Mouse (Mus musculus): ENCODE results near the gene Dnm3. TPM values are rescaled to one million over a fixed set of nuclear protein-coding genes. Genes with fewer than 3 reads are reported as not detected.
A peak's percentile ranks its signal among the peaks of the same experiment; 100 is the strongest.

Gene Dnm3
- polyA plus RNA-seq, 1 experiment from 2014 or later: 30.4 TPM

GRCm38 (mm10) chr1:162158486-162158885 is 319.3 kb downstream of the Dnm3 start:
- H3K27me3 ChIP-seq: no peaks in the 10 kb centered on the region
- no peaks in the 10 kb centered on the region for H3K36me3 ChIP-seq
- H3K9me3 ChIP-seq: no peaks in the 10 kb centered on the region
- H3K4me3 ChIP-seq: no peak overlapping the region
- no peak overlapping the region for H3K4me2 ChIP-seq (replicated peaks)
- ATAC-seq (replicated peaks): no peak
- no peaks in the 10 kb centered on the region for H3K4me1 ChIP-seq
- H3K27ac ChIP-seq (replicated peaks): no peak overlapping the region
- H3K9ac ChIP-seq (replicated peaks): no peak overlapping the region
- 73% methylated on average over 2 of the region's 2 CpGs for WGBS

GRCm38 (mm10) chr1:162157659-162158058 is 320.2 kb downstream of the Dnm3 start:
- no peak for ATAC-seq (replicated peaks)
- 94% methylated on average over 5 of the region's 5 CpGs for WGBS
- Histone ChIP-seq H3K4me1 (no peaks in the 10 kb centered on the region), H3K4me3 (no peak overlapping the region), H3K27me3 (no peaks in the 10 kb centered on the region), H3K36me3 (no peaks in the 10 kb centered on the region), H3K27ac (replicated peaks) (no peak overlapping the region), H3K9me3 (no peaks in the 10 kb centered on the region), H3K9ac (replicated peaks) (no peak overlapping the region), H3K4me2 (replicated peaks) (no peak overlapping the region)

GRCm38 (mm10) chr1:162156873-162157272 is 321.0 kb downstream of the Dnm3 start:
- Histone ChIP-seq H3K4me2 (replicated peaks) (no peak overlapping the region), H3K9me3 (no peaks in the 10 kb centered on the region), H3K27me3 (no peaks in the 10 kb centered on the region), H3K9ac (replicated peaks) (no peak overlapping the region), H3K4me3 (no peak overlapping the region), H3K27ac (replicated peaks) (no peak overlapping the region), H3K4me1 (no peaks in the 10 kb centered on the region), H3K36me3 (no peaks in the 10 kb centered on the region)
- no peak for ATAC-seq (replicated peaks)
- WGBS: 60% methylated on average over 5 of the region's 5 CpGs

GRCm38 (mm10) chr1:162155546-162155945 is 322.3 kb downstream of the Dnm3 start:
- Histone ChIP-seq H3K9ac (replicated peaks) (no peak overlapping the region), H3K4me2 (replicated peaks) (no peak overlapping the region), H3K4me1 (no peaks in the 10 kb centered on the region), H3K36me3 (no peaks in the 10 kb centered on the region), H3K27ac (replicated peaks) (no peak overlapping the region), H3K4me3 (no peak overlapping the region), H3K27me3 (no peaks in the 10 kb centered on the region), H3K9me3 (no peaks in the 10 kb centered on the region)
- ATAC-seq (replicated peaks): no peak
- WGBS: 87% methylated on average over 3 of the region's 3 CpGs

GRCm38 (mm10) chr1:162153118-162153517 is 324.7 kb downstream of the Dnm3 start:
- no peak for ATAC-seq (replicated peaks)
- Histone ChIP-seq H3K27ac (replicated peaks) (no peak overlapping the region), H3K27me3 (no peaks in the 10 kb centered on the region), H3K4me2 (replicated peaks) (no peak overlapping the region), H3K4me1 (no peaks in the 10 kb centered on the region), H3K9me3 (no peaks in the 10 kb centered on the region), H3K9ac (replicated peaks) (no peak overlapping the region), H3K4me3 (no peak overlapping the region), H3K36me3 (no peaks in the 10 kb centered on the region)
- WGBS: 83% methylated on average over 5 of the region's 5 CpGs

GRCm38 (mm10) chr1:162149730-162150129 is 328.1 kb downstream of the Dnm3 start:
- H3K36me3 ChIP-seq: no peaks in the 10 kb centered on the region
- 94% methylated on average over 3 of the region's 3 CpGs for WGBS
- no peak overlapping the region for H3K9ac ChIP-seq (replicated peaks)
- ATAC-seq (replicated peaks): no peak
- H3K4me2 ChIP-seq (replicated peaks): no peak overlapping the region
- no peak overlapping the region for H3K27ac ChIP-seq (replicated peaks)
- no peak overlapping the region for H3K4me3 ChIP-seq
- H3K4me1 ChIP-seq: no peaks in the 10 kb centered on the region
- H3K9me3 ChIP-seq: no peaks in the 10 kb centered on the region
- H3K27me3 ChIP-seq: no peaks in the 10 kb centered on the region

GRCm38 (mm10) chr1:162147554-162147953 is 330.3 kb downstream of the Dnm3 start:
- Histone ChIP-seq H3K4me3 (no peak overlapping the region), H3K27ac (replicated peaks) (no peak overlapping the region), H3K27me3 (no peaks in the 10 kb centered on the region), H3K9me3 (no peaks in the 10 kb centered on the region), H3K4me2 (replicated peaks) (no peak overlapping the region), H3K4me1 (0 out of 2 replicates have a peak, but pooled peaks cover 2% of the 10 kb centered on the region), H3K9ac (replicated peaks) (no peak overlapping the region), H3K36me3 (no peaks in the 10 kb centered on the region)
- ATAC-seq (replicated peaks): no peak
- 89% methylated on average over 3 of the region's 3 CpGs for WGBS

GRCm38 (mm10) chr1:162145748-162146147 is 332.1 kb downstream of the Dnm3 start:
- H3K27ac ChIP-seq (replicated peaks): no peak overlapping the region
- no peak overlapping the region for H3K4me2 ChIP-seq (replicated peaks)
- ATAC-seq (replicated peaks): no peak
- no peaks in the 10 kb centered on the region for H3K9me3 ChIP-seq
- 75% methylated on average over 5 of the region's 6 CpGs for WGBS
- H3K9ac ChIP-seq (replicated peaks): no peak overlapping the region
- H3K4me1 ChIP-seq: 0 out of 2 replicates have a peak, but pooled peaks cover 7% of the 10 kb centered on the region
- H3K4me3 ChIP-seq: no peak overlapping the region
- no peaks in the 10 kb centered on the region for H3K36me3 ChIP-seq
- no peaks in the 10 kb centered on the region for H3K27me3 ChIP-seq

GRCm38 (mm10) chr1:162144992-162145391 is 332.8 kb downstream of the Dnm3 start:
- Histone ChIP-seq H3K9me3 (no peaks in the 10 kb centered on the region), H3K4me1 (0 out of 2 replicates have a peak, but pooled peaks cover 7% of the 10 kb centered on the region), H3K27me3 (no peaks in the 10 kb centered on the region), H3K27ac (replicated peaks) (no peak overlapping the region), H3K36me3 (no peaks in the 10 kb centered on the region), H3K4me2 (replicated peaks) (no peak overlapping the region), H3K9ac (replicated peaks) (no peak overlapping the region), H3K4me3 (no peak overlapping the region)
- ATAC-seq (replicated peaks): no peak
- WGBS: 64% methylated on average over 1 of the region's 1 CpGs

- H3K9ac ChIP-seq (replicated peaks): no peak overlapping the region
- no peak overlapping the region for H3K4me2 ChIP-seq (replicated peaks)
- no peak for ATAC-seq (replicated peaks)
- 44% methylated on average over 6 of the region's 6 CpGs for WGBS
- H3K4me1 ChIP-seq: 0 out of 2 replicates have a peak, but pooled peaks cover 7% of the 10 kb centered on the region
- no peak overlapping the region for H3K4me3 ChIP-seq
- H3K27ac ChIP-seq (replicated peaks): no peak overlapping the region
- no peaks in the 10 kb centered on the region for H3K9me3 ChIP-seq
- H3K36me3 ChIP-seq: no peaks in the 10 kb centered on the region
- H3K27me3 ChIP-seq: no peaks in the 10 kb centered on the region
Measured at GRCm38 (mm10) chr1:162143974-162144912, 333.6 kb downstream of the Dnm3 start.

- H3K27ac ChIP-seq (replicated peaks): no peak overlapping the region
- 61% methylated on average over 7 of the region's 7 CpGs for WGBS
- H3K4me3 ChIP-seq: no peak overlapping the region
- no peaks in the 10 kb centered on the region for H3K27me3 ChIP-seq
- no peak overlapping the region for H3K4me2 ChIP-seq (replicated peaks)
- H3K9me3 ChIP-seq: no peaks in the 10 kb centered on the region
- H3K9ac ChIP-seq (replicated peaks): no peak overlapping the region
- H3K4me1 ChIP-seq: 0 out of 2 replicates have a peak, but pooled peaks cover 7% of the 10 kb centered on the region
- H3K36me3 ChIP-seq: no peaks in the 10 kb centered on the region
- 0 out of 2 replicates have a peak, but pooled peaks have one; percentile 29 for ATAC-seq (replicated peaks)
Measured at GRCm38 (mm10) chr1:162142285-162142684, 335.5 kb downstream of the Dnm3 start.

GRCm38 (mm10) chr1:162136328-162136727 is 341.5 kb downstream of the Dnm3 start:
- H3K4me1 ChIP-seq: peaks cover 22% of the 10 kb centered on the region
- ATAC-seq (replicated peaks): peak; percentile 21
- no peak overlapping the region for H3K4me3 ChIP-seq
- no peaks in the 10 kb centered on the region for H3K9me3 ChIP-seq
- H3K27ac ChIP-seq (replicated peaks): no peak overlapping the region; the same call in 1 of the 2 replicates
- H3K9ac ChIP-seq (replicated peaks): no peak overlapping the region
- H3K27me3 ChIP-seq: no peaks in the 10 kb centered on the region
- H3K36me3 ChIP-seq: no peaks in the 10 kb centered on the region
- WGBS: 24% methylated on average over 4 of the region's 4 CpGs
- no peak overlapping the region for H3K4me2 ChIP-seq (replicated peaks)
